ENCODE assay signal across 9 mouse cellular contexts in the genomic region with DNA sequence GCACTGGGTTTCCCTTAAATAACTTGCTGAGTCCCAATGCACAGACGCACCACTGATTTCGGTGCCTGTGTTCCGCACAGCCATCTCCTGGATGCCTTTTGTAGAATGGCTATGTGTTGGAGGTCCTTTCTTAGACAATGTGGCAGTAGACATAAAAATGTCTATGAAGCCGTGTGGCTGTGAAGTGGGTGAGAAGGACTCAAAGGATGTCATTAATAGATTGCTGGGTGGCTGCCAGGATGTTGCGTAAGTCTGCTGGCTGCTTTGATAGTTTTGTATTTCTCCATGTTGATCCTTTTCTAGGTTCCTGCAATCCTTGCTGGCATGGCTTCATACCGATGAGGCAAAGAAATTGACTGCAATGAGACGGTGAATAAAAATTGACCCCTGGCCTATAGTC.
DNase-seq lines count a peak whose midpoint lies in the region; ATAC-seq lines count a peak whose summit lies in the region.
"Had no signal": no experiment of that assay in that cellular context is flagged by ENCODE, and none has a peak within 500 bp of the region (broad histone marks: within the 10 kb centered on the region; RNA-seq: fewer than 3 reads in every experiment).

No protein-coding gene starts in this region.

- peaks cover 7% of the 10 kb centered on the region; the same call in 1 of the 2 replicates for H3K4me1 ChIP-seq in kidney, embryonic 15.5 days
- H3K4me1 ChIP-seq in lung, embryonic 15.5 days: peaks cover 25% of the 10 kb centered on the region
- peaks cover 6% of the 10 kb centered on the region; the same call in 1 of the 2 replicates for H3K4me1 ChIP-seq in intestine, embryonic 16.5 days (ENCODE audit: control insufficient read depth, insufficient read depth, low read length)

- H3K9me3 ChIP-seq in kidney, embryonic 15.5 days (replicated peaks): no peaks in the 10 kb centered on the region
- H3K9me3 ChIP-seq in lung, embryonic 15.5 days: no peaks in the 10 kb centered on the region
- no peaks in the 10 kb centered on the region for H3K9me3 ChIP-seq in intestine, embryonic 16.5 days (ENCODE audit: control insufficient read depth, low read length)
- H3K9me3 ChIP-seq: embryonic facial prominence, embryonic 12.5 days had no signal

- no peak overlapping the region for H3K4me2 ChIP-seq in kidney, embryonic 15.5 days
- H3K4me2 ChIP-seq in lung, embryonic 15.5 days: no peak overlapping the region
- no peak overlapping the region for H3K4me2 ChIP-seq in intestine, embryonic 16.5 days (ENCODE audit: low read depth, low read length)
- H3K4me2 ChIP-seq: embryonic facial prominence, embryonic 12.5 days had no signal

- no peak overlapping the region for H3K27ac ChIP-seq in kidney, embryonic 15.5 days
- H3K27ac ChIP-seq in lung, embryonic 15.5 days: peak overlapping the region; percentile 17; the same call in 1 of the 2 replicates
- no peak overlapping the region for H3K27ac ChIP-seq in intestine, embryonic 16.5 days (ENCODE audit: low read length)
- H3K27ac ChIP-seq: embryonic facial prominence, embryonic 12.5 days had no signal

- H3K27me3 ChIP-seq in kidney, embryonic 15.5 days: no peaks in the 10 kb centered on the region
- no peaks in the 10 kb centered on the region for H3K27me3 ChIP-seq in lung, embryonic 15.5 days
- no peaks in the 10 kb centered on the region for H3K27me3 ChIP-seq in intestine, embryonic 16.5 days (replicated peaks; ENCODE audit: control insufficient read depth, insufficient read depth, low read length)
- H3K27me3 ChIP-seq: embryonic facial prominence, embryonic 12.5 days had no signal

- DNase-seq in kidney, adult 18-20 months: peak; percentile 36
- DNase-seq in adrenal gland, adult 18-20 months (ENCODE audit: low spot score in 2 of 2): peak; percentile 17 to 43
- peak; percentile 97 for DNase-seq in gonadal fat pad, adult 2 months (ENCODE audit: low read depth)
- no peak for DNase-seq in testis, postnatal 10 days (ENCODE audit: low spot score)

- no peaks in the 10 kb centered on the region for H3K36me3 ChIP-seq in kidney, embryonic 15.5 days
- no peaks in the 10 kb centered on the region for H3K36me3 ChIP-seq in lung, embryonic 15.5 days
- H3K36me3 ChIP-seq in intestine, embryonic 16.5 days (ENCODE audit: control insufficient read depth, insufficient read depth, low read length): no peaks in the 10 kb centered on the region
- H3K36me3 ChIP-seq: embryonic facial prominence, embryonic 12.5 days had no signal

- no peak overlapping the region for H3K4me3 ChIP-seq in kidney, embryonic 15.5 days (replicated peaks)
- H3K4me3 ChIP-seq in lung, embryonic 15.5 days: no peak overlapping the region
- H3K4me3 ChIP-seq in intestine, embryonic 16.5 days (ENCODE audit: low read length): no peak overlapping the region
- H3K4me3 ChIP-seq: embryonic facial prominence, embryonic 12.5 days had no signal

- no peak for ATAC-seq in kidney, embryonic 15.5 days (replicated peaks; ENCODE audit: low FRiP score)
- ATAC-seq in lung, embryonic 15.5 days (ENCODE audit: borderline replicate concordance, extremely low read depth, low FRiP score, low TSS enrichment): peak; percentile 68; the same call in 1 of the 2 replicates
- ATAC-seq in inflammation-experienced regulatory T-cells, adult 6 months: no peak
- no peak for ATAC-seq in intestine, embryonic 16.5 days

- WGBS in kidney, embryonic 15.5 days: 78% methylated on average over 7 of the region's 7 CpGs
- 39% methylated on average over 7 of the region's 7 CpGs for WGBS in lung, embryonic 15.5 days
- WGBS in intestine, embryonic 16.5 days: 73% methylated on average over 7 of the region's 7 CpGs

- H3K9ac ChIP-seq in kidney, embryonic 15.5 days: no peak overlapping the region
- no peak overlapping the region for H3K9ac ChIP-seq in lung, embryonic 15.5 days
- H3K9ac ChIP-seq in intestine, embryonic 16.5 days (ENCODE audit: low read depth, low read length): no peak overlapping the region
- H3K9ac ChIP-seq: embryonic facial prominence, embryonic 12.5 days had no signal
